In the genomic region with DNA sequence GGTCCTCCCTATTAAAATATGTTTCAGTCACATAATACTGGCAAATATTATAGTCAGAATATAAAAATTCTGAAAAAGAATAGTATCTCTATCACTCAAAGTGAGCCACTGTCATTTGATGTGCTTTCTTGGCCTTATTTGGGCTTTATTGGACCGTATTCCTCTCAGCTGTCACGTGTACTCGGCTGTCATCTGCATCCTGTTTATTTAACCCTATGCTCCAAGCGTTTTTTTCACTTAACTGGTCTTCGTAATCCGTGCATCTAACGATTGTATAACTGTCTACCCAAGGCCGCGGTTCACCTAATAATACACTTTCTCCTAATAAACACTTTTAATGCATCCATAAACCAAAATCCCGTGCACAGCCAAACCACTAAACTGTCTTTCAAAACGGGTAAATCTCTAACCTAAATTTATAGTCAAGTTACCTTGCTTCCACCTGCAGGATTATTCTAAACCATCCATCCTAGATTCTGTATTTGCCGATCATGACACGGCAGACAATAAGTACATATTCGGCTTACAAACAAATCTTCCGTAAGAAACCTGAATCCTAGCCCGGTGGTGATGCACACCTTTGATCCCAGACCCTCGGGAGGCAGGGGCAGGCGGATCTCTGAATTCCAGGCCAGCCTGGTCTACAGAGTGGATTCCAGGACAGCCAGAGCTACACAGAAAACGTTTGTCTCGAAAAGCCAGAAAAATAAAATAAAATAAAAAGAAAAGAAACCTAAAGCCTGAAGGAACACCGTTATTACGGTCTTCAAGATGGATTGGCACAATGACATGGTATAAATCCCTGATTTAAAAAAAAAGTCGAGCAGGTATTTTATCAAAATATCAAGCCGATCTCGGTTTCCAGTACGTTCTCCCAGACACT, we compare ENCODE assay signal across 8 mouse cellular contexts. TPM values are rescaled to one million over a fixed set of nuclear protein-coding genes. Genes with fewer than 3 reads are reported as not detected.
DNase-seq lines count a peak whose midpoint lies in the region; ATAC-seq lines count a peak whose summit lies in the region.

No protein-coding gene starts in this region.

- intact Hi-C loops in left cerebral cortex, postnatal 10 days (cut with DNase I): no loop called here

- peaks cover 14% of the 10 kb centered on the region for H3K4me1 ChIP-seq in heart, embryonic 16.5 days (ENCODE audit: control insufficient read depth, insufficient read depth, low read length)
- H3K4me1 ChIP-seq in liver, embryonic 13.5 days (replicated peaks): peaks cover 39% of the 10 kb centered on the region
- H3K4me1 ChIP-seq in neural tube, embryonic 14.5 days (ENCODE audit: control insufficient read depth, insufficient read depth, low read length): peaks cover 18% of the 10 kb centered on the region; the same call in 1 of the 2 replicates

- H3K4me3 ChIP-seq in heart, embryonic 16.5 days (ENCODE audit: low read length): peak overlapping the region; percentile 80
- peak overlapping the region; percentile 98 for H3K4me3 ChIP-seq in liver, embryonic 13.5 days (replicated peaks)
- H3K4me3 ChIP-seq in neural tube, embryonic 14.5 days (ENCODE audit: low read depth, low read length): peak overlapping the region; percentile 87

- WGBS in heart, embryonic 16.5 days: 32% methylated on average over 26 of the region's 26 CpGs
- 25% methylated on average over 26 of the region's 26 CpGs for WGBS in liver, embryonic 13.5 days (ENCODE audit: insufficient replicate concordance)
- WGBS in neural tube, embryonic 14.5 days: 41% methylated on average over 26 of the region's 26 CpGs

- peak overlapping the region; percentile 97 for H3K9ac ChIP-seq in heart, embryonic 16.5 days (ENCODE audit: low read length)
- peak overlapping the region; percentile 98 for H3K9ac ChIP-seq in liver, embryonic 13.5 days
- H3K9ac ChIP-seq in neural tube, embryonic 14.5 days (replicated peaks; ENCODE audit: low read depth, low read length): peak overlapping the region; percentile 86

- H3K27ac ChIP-seq in heart, embryonic 16.5 days (ENCODE audit: low read length): peak overlapping the region; percentile 99
- peak overlapping the region; percentile 68; the same call in 1 of the 2 replicates for H3K27ac ChIP-seq in liver, embryonic 13.5 days
- H3K27ac ChIP-seq in neural tube, embryonic 14.5 days (ENCODE audit: low read depth, low read length): peak overlapping the region; percentile 95

- H3K36me3 ChIP-seq in heart, embryonic 16.5 days (ENCODE audit: control insufficient read depth, insufficient read depth): no peaks in the 10 kb centered on the region; the same call in 1 of the 2 replicates
- peaks cover 10% of the 10 kb centered on the region for H3K36me3 ChIP-seq in liver, embryonic 13.5 days
- H3K36me3 ChIP-seq in neural tube, embryonic 14.5 days (ENCODE audit: control insufficient read depth, insufficient read depth, low read length): no peaks in the 10 kb centered on the region

- no peak for ATAC-seq in heart, embryonic 16.5 days (replicated peaks; ENCODE audit: extremely low read depth, insufficient read depth, low FRiP score)
- no peak for ATAC-seq in liver, embryonic 13.5 days (ENCODE audit: low read depth)
- ATAC-seq in neural tube, embryonic 14.5 days (ENCODE audit: low read depth): no peak
- no peak for ATAC-seq in inflammation-experienced regulatory T-cells, adult 6 months

- DNase-seq in embryo, embryonic 10.5 days (ENCODE audit: low spot score): peak; percentile 15
- DNase-seq in embryo, embryonic 11 days: no peak
- DNase-seq in T-cell, adult 2 months (ENCODE audit: low spot score): peak; percentile 37
- no peak for DNase-seq in liver, embryonic 13.5 days
- DNase-seq in left cerebral cortex, postnatal 10 days (ENCODE audit: extremely low spot score in 1 of 2, low spot score in 2 of 2): no peak

- H3K9me3 ChIP-seq in heart, embryonic 16.5 days (replicated peaks; ENCODE audit: control insufficient read depth, low read length): no peaks in the 10 kb centered on the region
- H3K9me3 ChIP-seq in liver, embryonic 13.5 days (replicated peaks): no peaks in the 10 kb centered on the region
- no peaks in the 10 kb centered on the region for H3K9me3 ChIP-seq in neural tube, embryonic 14.5 days (ENCODE audit: control insufficient read depth, low read length)

- H3K4me2 ChIP-seq in heart, embryonic 16.5 days (ENCODE audit: low read depth, low read length): peak overlapping the region; percentile 88
- H3K4me2 ChIP-seq in liver, embryonic 13.5 days: peak overlapping the region; percentile 93
- peak overlapping the region; percentile 79 for H3K4me2 ChIP-seq in neural tube, embryonic 14.5 days (ENCODE audit: low read depth, low read length)

- H3K27me3 ChIP-seq in heart, embryonic 16.5 days (ENCODE audit: control insufficient read depth, insufficient read depth, low read length): no peaks in the 10 kb centered on the region
- no peaks in the 10 kb centered on the region for H3K27me3 ChIP-seq in liver, embryonic 13.5 days
- no peaks in the 10 kb centered on the region for H3K27me3 ChIP-seq in neural tube, embryonic 14.5 days (ENCODE audit: control insufficient read depth, insufficient read depth, low read length)

RNA-seq across cellular contexts. Expression of gene Ate1, which starts 1.7 kb away (rescaled TPM):
- polyA plus RNA-seq in heart, embryonic 16.5 days (2015; fragmentation: Nextera tagmentation; extraction: Ambion mirVana): 49.3 and 50.8 TPM in 2 replicates
- polyA plus RNA-seq in liver, embryonic 13.5 days (2015; fragmentation: Nextera tagmentation; extraction: Ambion mirVana): 28.2 and 35.1 TPM in 2 replicates
- polyA plus RNA-seq in neural tube, embryonic 14.5 days (2014; fragmentation: Nextera tagmentation; extraction: Ambion mirVana): 97.4 and 121 TPM in 2 replicates
- 10 to 100 TPM; 36.9 to 50.5 (median 42.6) TPM for polyA plus RNA-seq in inflammation-experienced regulatory T-cells, adult 6 months (2017; shearing (Covaris generic))
- 10 to 100 TPM; 56.0 to 56.9 TPM for total RNA-seq in left cerebral cortex, postnatal 10 days (2021)

RNA-seq across cellular contexts. Expression of gene Nsmce4a, which starts 54.5 kb away (rescaled TPM):
- polyA plus RNA-seq in heart, embryonic 16.5 days (2015; fragmentation: Nextera tagmentation; extraction: Ambion mirVana): 123 and 132 TPM in 2 replicates
- polyA plus RNA-seq in liver, embryonic 13.5 days (2015; fragmentation: Nextera tagmentation; extraction: Ambion mirVana): 115 and 120 TPM in 2 replicates
- polyA plus RNA-seq in neural tube, embryonic 14.5 days (2014; fragmentation: Nextera tagmentation; extraction: Ambion mirVana): 89.6 and 97.3 TPM in 2 replicates
- 10 to 100 TPM; 10.5 to 15.3 (median 13.5) TPM for polyA plus RNA-seq in inflammation-experienced regulatory T-cells, adult 6 months (2017; shearing (Covaris generic))
- 10 to 100 TPM; 29.1 to 30.4 TPM for total RNA-seq in left cerebral cortex, postnatal 10 days (2021)

RNA-seq across cellular contexts. Expression of gene Tacc2, which starts 58.8 kb away (rescaled TPM):
- polyA plus RNA-seq in heart, embryonic 16.5 days (2015; fragmentation: Nextera tagmentation; extraction: Ambion mirVana): 45.0 and 47.0 TPM in 2 replicates
- 2.3 and 3.0 TPM in 2 replicates for polyA plus RNA-seq in liver, embryonic 13.5 days (2015; fragmentation: Nextera tagmentation; extraction: Ambion mirVana)
- polyA plus RNA-seq in neural tube, embryonic 14.5 days (2014; fragmentation: Nextera tagmentation; extraction: Ambion mirVana): 63.4 and 74.7 TPM in 2 replicates
- 1 to 10 TPM; 3.7 to 8.8 (median 6.6) TPM for polyA plus RNA-seq in inflammation-experienced regulatory T-cells, adult 6 months (2017; shearing (Covaris generic))
- total RNA-seq in left cerebral cortex, postnatal 10 days (2021): 10 to 100 TPM; 79.4 to 81.9 TPM

Comparison
In these comparisons a context has a peak if more than half of its experiments do, and no peak if none do; other contexts are left out.
1. DNase-seq: peak in embryo, embryonic 10.5 days (single experiment) and T-cell, adult 2 months (single experiment); none in embryo, embryonic 11 days (single experiment), liver, embryonic 13.5 days (single experiment) and left cerebral cortex, postnatal 10 days (0 of 2).
2. Peak in every context shown above with its lines, with median percentiles within 50 percentile points of each other: H3K27ac ChIP-seq, H3K4me2 ChIP-seq, H3K4me3 ChIP-seq and H3K9ac ChIP-seq.